Mouse (Mus musculus): ENCODE measurements at regions not wholly inside any gene's neighbourhood (a gene's known extent, or its start where the extent isn't known, plus 50 kb on each side); places are given as distances from the start of the nearest gene placed in this dataset.

- no peaks in the 10 kb centered on the region for H3K4me1 ChIP-seq (ENCODE audit: control insufficient read depth in 1 of 2, insufficient read depth in 2 of 2, low read length in 2 of 2)
- DNase-seq (ENCODE audit: low read depth, low spot score), result no peak
- TF ChIP-seq E2F4 (IDR thresholded peaks at IDR 0.05; ENCODE audit: borderline replicate concordance, low read depth, low read length), result no peak
- no peak for TF ChIP-seq CTCF (IDR thresholded peaks at IDR 0.05 in 2 of 3, conservative IDR thresholded peaks at IDR 0.05 in 1 of 3; ENCODE audit: control insufficient read depth in 1 of 3, insufficient read depth in 1 of 3, low read depth in 2 of 3, low read length in 3 of 3, poor library complexity in 1 of 3, severe bottlenecking in 1 of 3)
- H3K79me2 ChIP-seq (ENCODE audit: control insufficient read depth, insufficient read depth, low read length, poor library complexity), result no peaks in the 10 kb centered on the region
- H3K27me3 ChIP-seq (ENCODE audit: control insufficient read depth in 1 of 2, insufficient read depth in 2 of 2, low read length in 2 of 2), result no peaks in the 10 kb centered on the region
- no peak overlapping the region for H3K9ac ChIP-seq (ENCODE audit: control insufficient read depth, low read depth, low read length, poor library complexity, severe bottlenecking)
- no peak overlapping the region for H3K27ac ChIP-seq (ENCODE audit: control insufficient read depth, low read depth, low read length)
- no peak overlapping the region for H3K4me3 ChIP-seq (ENCODE audit: control insufficient read depth in 1 of 2, insufficient read depth in 1 of 2, low read depth in 2 of 2, low read length in 2 of 2)
- H3K9me3 ChIP-seq (replicated peaks; ENCODE audit: insufficient read depth, low read length), result no peaks in the 10 kb centered on the region
- H3K36me3 ChIP-seq (ENCODE audit: control insufficient read depth in 1 of 2, insufficient read depth in 2 of 2, low read length in 2 of 2), result no peaks in the 10 kb centered on the region
Measured at GRCm38 (mm10) chr2:78277699-78278098, 331.5 kb upstream of the Cwc22 start.

- no peaks in the 10 kb centered on the region for H3K36me3 ChIP-seq (ENCODE audit: control insufficient read depth in 1 of 2, insufficient read depth in 2 of 2, low read length in 2 of 2)
- H3K27me3 ChIP-seq (ENCODE audit: control insufficient read depth in 1 of 2, insufficient read depth in 2 of 2, low read length in 2 of 2), result no peaks in the 10 kb centered on the region
- no peak overlapping the region for H3K4me3 ChIP-seq (ENCODE audit: control insufficient read depth in 1 of 2, insufficient read depth in 1 of 2, low read depth in 2 of 2, low read length in 2 of 2)
- no peaks in the 10 kb centered on the region for H3K4me1 ChIP-seq (ENCODE audit: control insufficient read depth in 1 of 2, insufficient read depth in 2 of 2, low read length in 2 of 2)
- TF ChIP-seq POLR2A (IDR thresholded peaks at IDR 0.05; ENCODE audit: control insufficient read depth in 1 of 2, insufficient read depth in 1 of 2, low read depth in 1 of 2, low read length in 2 of 2, poor library complexity in 1 of 2) (no peak), USF1 (IDR thresholded peaks at IDR 0.05; ENCODE audit: low read depth, low read length) (no peak), CHD2 (IDR thresholded peaks at IDR 0.05; ENCODE audit: low read length) (no peak), ETS1 (IDR thresholded peaks at IDR 0.05; ENCODE audit: low read depth, low read length) (no peak), KAT2A (conservative IDR thresholded peaks at IDR 0.05; ENCODE audit: low read depth, low read length) (no peak), GABPA (IDR thresholded peaks at IDR 0.05; ENCODE audit: low read depth, low read length) (no peak), MAFK (IDR thresholded peaks at IDR 0.05; ENCODE audit: borderline replicate concordance, low read depth, low read length) (no peak), TCF12 (IDR thresholded peaks at IDR 0.05; ENCODE audit: low read depth, low read length) (no peak), JUND (IDR thresholded peaks at IDR 0.05; ENCODE audit: low read depth, low read length) (no peak), TBP (IDR thresholded peaks at IDR 0.05; ENCODE audit: low read depth, low read length) (no peak), TAL1 (IDR thresholded peaks at IDR 0.05; ENCODE audit: low read length) (no peak), RCOR1 (IDR thresholded peaks at IDR 0.05; ENCODE audit: low read depth, low read length) (no peak), MXI1 (IDR thresholded peaks at IDR 0.05; ENCODE audit: low read depth, low read length) (no peak), CTCF (IDR thresholded peaks at IDR 0.05 in 2 of 3, conservative IDR thresholded peaks at IDR 0.05 in 1 of 3; ENCODE audit: control insufficient read depth in 1 of 3, insufficient read depth in 1 of 3, low read depth in 2 of 3, low read length in 3 of 3, poor library complexity in 1 of 3, severe bottlenecking in 1 of 3) (no peak), BHLHE40 (IDR thresholded peaks at IDR 0.05; ENCODE audit: borderline replicate concordance, low read depth, low read length) (no peak), POLR2AphosphoS2 (IDR thresholded peaks at IDR 0.05; ENCODE audit: low read length) (no peak), GATA1 (IDR thresholded peaks at IDR 0.05; ENCODE audit: low read depth, low read length) (no peak), ZKSCAN1 (IDR thresholded peaks at IDR 0.05; ENCODE audit: low read depth, low read length) (no peak)
- H3K9ac ChIP-seq (ENCODE audit: control insufficient read depth, low read depth, low read length, poor library complexity, severe bottlenecking), result no peak overlapping the region
- H3K9me3 ChIP-seq (replicated peaks; ENCODE audit: insufficient read depth, low read length), result no peaks in the 10 kb centered on the region
- no peak for DNase-seq (ENCODE audit: low read depth, low spot score)
- H3K27ac ChIP-seq (ENCODE audit: control insufficient read depth, low read depth, low read length), result no peak overlapping the region
- H3K79me2 ChIP-seq (ENCODE audit: control insufficient read depth, insufficient read depth, low read length, poor library complexity), result no peaks in the 10 kb centered on the region
Measured at GRCm38 (mm10) chr2:78274122-78274521, 327.9 kb upstream of the Cwc22 start.
